Mouse (Mus musculus): ENCODE measurements around the gene Acod1. TPM values are rescaled to one million over a fixed set of nuclear protein-coding genes. Genes with fewer than 3 reads are reported as not detected.

Acod1 gene
- polyA plus RNA-seq, 1 experiment, result 0.15 TPM

- TF ChIP-seq CTCF (IDR thresholded peaks at IDR 0.05; ENCODE audit: extremely low read depth, insufficient read depth, insufficient read length, insufficient replicate concordance) (no peak), POLR2A (IDR thresholded peaks at IDR 0.05; ENCODE audit: low read depth, low read length) (peak; percentile 26; the same call in 1 of the 2 replicates)
- Histone ChIP-seq H3K4me3 (ENCODE audit: extremely low read depth, insufficient read depth, insufficient read length) (peak within 1 kb of the TSS; percentile 96), H3K27me3 (ENCODE audit: control insufficient read depth, insufficient read depth, low read length) (no peaks in the 10 kb centered on the region), H3K27ac (ENCODE audit: insufficient read depth, low read length) (peak within 1 kb of the TSS; percentile 100), H3K4me1 (ENCODE audit: control insufficient read depth, insufficient read depth, insufficient read length) (peaks cover 3% of the 10 kb centered on the region; the same call in 1 of the 2 replicates), H3K36me3 (ENCODE audit: control insufficient read depth, insufficient read depth, low read length) (peaks cover 4% of the 10 kb centered on the region)
- WGBS, result under 1% methylated on average over 86 of the region's 88 CpGs
- peak; percentile 86 to 87 for DNase-seq (ENCODE audit: low read depth in 1 of 2, low spot score in 2 of 2)
Measured at GRCm38 (mm10) chr14:103099238-103099933, 52.6 kb downstream of the Acod1 start, which contains the start of gene Fbxl3. TSS of gene Fbxl3 (minus strand) at chr14:103099566.

DNA sequence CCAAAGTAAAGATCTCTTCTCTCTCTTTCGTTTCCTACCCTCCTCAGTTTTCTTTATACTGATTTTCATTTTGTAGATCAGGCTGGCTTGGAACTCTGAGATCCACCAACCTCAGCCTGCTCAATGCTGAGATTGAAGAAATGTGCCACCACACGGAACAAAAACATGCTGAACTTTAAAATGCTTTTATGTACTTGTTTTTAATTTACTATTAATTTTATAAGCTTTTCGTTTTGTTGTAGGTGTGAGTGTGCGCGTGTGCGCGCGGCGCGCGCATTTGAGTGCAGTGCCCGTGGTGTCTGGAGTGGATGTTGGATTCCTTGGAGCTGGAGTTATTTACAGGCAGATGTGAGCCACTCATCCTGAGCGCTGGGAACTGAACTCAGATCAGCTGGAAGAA is 53.5 kb downstream of the Acod1 start:
- Histone ChIP-seq H3K27me3 (ENCODE audit: control insufficient read depth, insufficient read depth, low read length) (no peaks in the 10 kb centered on the region), H3K4me3 (ENCODE audit: extremely low read depth, insufficient read depth, insufficient read length) (no peak overlapping the region), H3K36me3 (ENCODE audit: control insufficient read depth, insufficient read depth, low read length) (peaks cover under 1% of the 10 kb centered on the region; the same call in 1 of the 2 replicates), H3K4me1 (ENCODE audit: control insufficient read depth, insufficient read depth, insufficient read length) (peaks cover 3% of the 10 kb centered on the region; the same call in 1 of the 2 replicates), H3K27ac (ENCODE audit: insufficient read depth, low read length) (0 out of 2 replicates have a peak overlapping the region, but pooled peaks have one; percentile 9)
- 90% methylated on average over 13 of the region's 13 CpGs for WGBS
- DNase-seq (ENCODE audit: low read depth in 1 of 2, low spot score in 2 of 2), result no peak
- TF ChIP-seq POLR2A (IDR thresholded peaks at IDR 0.05; ENCODE audit: low read depth, low read length) (no peak), CTCF (IDR thresholded peaks at IDR 0.05; ENCODE audit: extremely low read depth, insufficient read depth, insufficient read length, insufficient replicate concordance) (no peak)

DNA sequence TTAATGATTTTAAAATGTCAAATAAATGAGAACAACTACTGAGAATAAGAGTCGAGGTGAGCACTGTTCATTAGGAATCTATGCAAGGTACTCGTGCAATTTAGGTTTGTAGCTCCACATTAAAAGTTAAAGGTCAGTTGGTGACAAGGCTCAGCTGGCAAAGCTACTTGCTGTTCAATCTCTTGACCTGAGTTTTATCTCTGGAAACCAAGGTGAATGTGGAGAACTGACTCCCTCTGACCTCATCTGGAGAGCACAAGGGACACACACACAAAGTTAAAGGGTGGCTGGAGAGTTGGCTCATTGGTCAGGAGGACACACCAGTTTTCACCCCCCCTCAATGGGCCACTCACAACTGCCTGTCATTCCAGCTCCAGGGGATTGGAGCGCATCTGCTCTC is 54.4 kb downstream of the Acod1 start:
- TF ChIP-seq POLR2A (IDR thresholded peaks at IDR 0.05; ENCODE audit: low read depth, low read length), result no peak
- TF ChIP-seq CTCF (IDR thresholded peaks at IDR 0.05; ENCODE audit: extremely low read depth, insufficient read depth, insufficient read length, insufficient replicate concordance), result no peak
- no peaks in the 10 kb centered on the region for H3K36me3 ChIP-seq (ENCODE audit: control insufficient read depth, insufficient read depth, low read length)
- no peaks in the 10 kb centered on the region for H3K27me3 ChIP-seq (ENCODE audit: control insufficient read depth, insufficient read depth, low read length)
- WGBS, result 90% methylated on average over 3 of the region's 3 CpGs
- H3K4me3 ChIP-seq (ENCODE audit: extremely low read depth, insufficient read depth, insufficient read length), result no peak overlapping the region
- H3K4me1 ChIP-seq (ENCODE audit: control insufficient read depth, insufficient read depth, insufficient read length), result peaks cover 3% of the 10 kb centered on the region; the same call in 1 of the 2 replicates
- DNase-seq (ENCODE audit: low read depth in 1 of 2, low spot score in 2 of 2), result no peak
- no peak overlapping the region for H3K27ac ChIP-seq (ENCODE audit: insufficient read depth, low read length)

GRCm38 (mm10) chr14:103102246-103102645 is 55.5 kb downstream of the Acod1 start:
- WGBS, result 68% methylated on average over 6 of the region's 6 CpGs
- Histone ChIP-seq H3K36me3 (ENCODE audit: control insufficient read depth, insufficient read depth, low read length) (no peaks in the 10 kb centered on the region), H3K27me3 (ENCODE audit: control insufficient read depth, insufficient read depth, low read length) (no peaks in the 10 kb centered on the region), H3K27ac (ENCODE audit: insufficient read depth, low read length) (no peak overlapping the region), H3K4me3 (ENCODE audit: extremely low read depth, insufficient read depth, insufficient read length) (no peak overlapping the region), H3K4me1 (ENCODE audit: control insufficient read depth, insufficient read depth, insufficient read length) (no peaks in the 10 kb centered on the region; the same call in 1 of the 2 replicates)
- DNase-seq (ENCODE audit: low read depth in 1 of 2, low spot score in 2 of 2), result no peak
- no peak for TF ChIP-seq CTCF (IDR thresholded peaks at IDR 0.05; ENCODE audit: extremely low read depth, insufficient read depth, insufficient read length, insufficient replicate concordance)

- WGBS, result 90% methylated on average over 10 of the region's 10 CpGs
- H3K4me1 ChIP-seq (ENCODE audit: control insufficient read depth, insufficient read depth, insufficient read length), result no peaks in the 10 kb centered on the region
- H3K36me3 ChIP-seq (ENCODE audit: control insufficient read depth, insufficient read depth, low read length), result no peaks in the 10 kb centered on the region
- no peaks in the 10 kb centered on the region for H3K27me3 ChIP-seq (ENCODE audit: control insufficient read depth, insufficient read depth, low read length)
- H3K27ac ChIP-seq (ENCODE audit: insufficient read depth, low read length), result no peak overlapping the region
- TF ChIP-seq POLR2A (IDR thresholded peaks at IDR 0.05; ENCODE audit: low read depth, low read length) (no peak), CTCF (IDR thresholded peaks at IDR 0.05; ENCODE audit: extremely low read depth, insufficient read depth, insufficient read length, insufficient replicate concordance) (no peak)
- DNase-seq (ENCODE audit: low read depth in 1 of 2, low spot score in 2 of 2), result no peak
- no peak overlapping the region for H3K4me3 ChIP-seq (ENCODE audit: extremely low read depth, insufficient read depth, insufficient read length)
Measured at GRCm38 (mm10) chr14:103102731-103103335, 56.1 kb downstream of the Acod1 start.

Other genes starting within 250 kb of the Acod1 start
- 36.4 and 60.3 TPM in 2 replicates for gene Kctd12, start 64.3 kb upstream of the Acod1 start, polyA plus RNA-seq (2012; rRNA removed)
- 11.9 and 19.7 TPM in 2 replicates for gene Cln5, start 23.2 kb downstream of the Acod1 start, polyA plus RNA-seq (2012; rRNA removed)
- gene Fbxl3, start 52.6 kb downstream of the Acod1 start, polyA plus RNA-seq (2012; rRNA removed), result 49.5 and 49.7 TPM in 2 replicates

Data from spleen, adult 2 months (tissue).